Mouse (Mus musculus) sigmoid colon, adult 10 weeks (tissue): ENCODE results near the gene Snx17. TPM values are rescaled to one million over a fixed set of nuclear protein-coding genes. Genes with fewer than 3 reads are reported as not detected.

Source experiments
- polyA plus RNA-seq: library from polyadenylated mRNA; stranded (reverse); fragments of 350-450 nt; fragmentation: Illumina TruSeq; extraction: RNeasy Lipid Tissue Mini Kit (QIAGEN cat#74804); gene quantifications from one replicate; pipeline ENCODE4 v1.2.3, GENCODE M21; 2014; ENCODE audit warnings: low read depth, low replicate concordance

Snx17 gene
- polyA plus RNA-seq = 38.8 TPM

GRCm38 (mm10) chr5:31192939-31193630, at the start of gene Snx17, which contains the start of gene Eif2b4:
Gene Snx17 (plus strand): TSS chr5:31193227.
Gene Eif2b4 (minus strand): TSS chr5:31193430.

GRCm38 (mm10) chr5:31154152-31154553, 38.9 kb upstream of the Snx17 start, which contains the start of gene Mpv17:
Gene Mpv17 (minus strand): TSS chr5:31154251.

GRCm38 (mm10) chr5:31179766-31180630, 13.0 kb upstream of the Snx17 start, which contains the start of the genes Gm29609 and Gtf3c2:
Gene Gm29609 (minus strand): TSS chr5:31179911.
Gene Gtf3c2 (minus strand): TSS chr5:31180144.

GRCm38 (mm10) chr5:31201742-31202590, 8.9 kb downstream of the Snx17 start, which contains the start of gene Zfp513:
Gene Zfp513 (minus strand): TSS chr5:31202303.

GRCm38 (mm10) chr5:31220448-31221303, 27.6 kb downstream of the Snx17 start, which contains the start of gene Ppm1g:
Gene Ppm1g (minus strand): TSS chr5:31220687.

GRCm38 (mm10) chr5:31240637-31241521, 47.9 kb downstream of the Snx17 start, which contains the start of the genes Nrbp1 and Gm9970:
Gene Nrbp1 (plus strand): TSS chr5:31240864.
Gene Gm9970 (minus strand): TSS chr5:31241232.

Other genes with a start within 250 kb of the Snx17 start
- gene Cgref1, start 247.6 kb upstream of the Snx17 start, polyA plus RNA-seq = 7.3 TPM
- 28.8 TPM for gene Preb, start 232.9 kb upstream of the Snx17 start, polyA plus RNA-seq
- 1.1 TPM for gene Tcf23, start 224.6 kb upstream of the Snx17 start, polyA plus RNA-seq
- gene Atraid, start 144.9 kb upstream of the Snx17 start, polyA plus RNA-seq = 79.4 TPM
- gene Slc5a6, start 144.3 kb upstream of the Snx17 start, polyA plus RNA-seq = 6.1 TPM
- 0.85 TPM for gene Cad, start 138.4 kb upstream of the Snx17 start, polyA plus RNA-seq
- not detected for gene Dnajc5g, start 86.9 kb upstream of the Snx17 start, polyA plus RNA-seq
- not detected for gene Slc30a3, start 85.0 kb upstream of the Snx17 start, polyA plus RNA-seq
- not detected for gene Trim54, start 76.5 kb upstream of the Snx17 start, polyA plus RNA-seq
- not detected for gene Ucn, start 54.4 kb upstream of the Snx17 start, polyA plus RNA-seq
- 24.2 TPM for gene Mpv17, start 39.0 kb upstream of the Snx17 start, polyA plus RNA-seq
- gene Gm29609, start 13.3 kb upstream of the Snx17 start, polyA plus RNA-seq = 0.66 TPM
- gene Gtf3c2, start 13.1 kb upstream of the Snx17 start, polyA plus RNA-seq = 64.0 TPM
- 1.8 TPM for gene Eif2b4, start 203 bp downstream of the Snx17 start, polyA plus RNA-seq
- gene Zfp513, start 9.1 kb downstream of the Snx17 start, polyA plus RNA-seq = 1.6 TPM
- gene Ppm1g, start 27.5 kb downstream of the Snx17 start, polyA plus RNA-seq = 19.8 TPM
- gene Nrbp1, start 47.6 kb downstream of the Snx17 start, polyA plus RNA-seq = 109 TPM
- not detected for gene Gm9970, start 48.0 kb downstream of the Snx17 start, polyA plus RNA-seq
- gene Krtcap3, start 58.5 kb downstream of the Snx17 start, polyA plus RNA-seq = 7.3 TPM
- gene Ift172, start 97.9 kb downstream of the Snx17 start, polyA plus RNA-seq = 11.8 TPM
- 1.7 TPM for gene Fndc4, start 102.9 kb downstream of the Snx17 start, polyA plus RNA-seq
- gene Gckr, start 104.2 kb downstream of the Snx17 start, polyA plus RNA-seq = not detected